8 mouse cellular contexts compared by ENCODE assay signal in the genomic region with DNA sequence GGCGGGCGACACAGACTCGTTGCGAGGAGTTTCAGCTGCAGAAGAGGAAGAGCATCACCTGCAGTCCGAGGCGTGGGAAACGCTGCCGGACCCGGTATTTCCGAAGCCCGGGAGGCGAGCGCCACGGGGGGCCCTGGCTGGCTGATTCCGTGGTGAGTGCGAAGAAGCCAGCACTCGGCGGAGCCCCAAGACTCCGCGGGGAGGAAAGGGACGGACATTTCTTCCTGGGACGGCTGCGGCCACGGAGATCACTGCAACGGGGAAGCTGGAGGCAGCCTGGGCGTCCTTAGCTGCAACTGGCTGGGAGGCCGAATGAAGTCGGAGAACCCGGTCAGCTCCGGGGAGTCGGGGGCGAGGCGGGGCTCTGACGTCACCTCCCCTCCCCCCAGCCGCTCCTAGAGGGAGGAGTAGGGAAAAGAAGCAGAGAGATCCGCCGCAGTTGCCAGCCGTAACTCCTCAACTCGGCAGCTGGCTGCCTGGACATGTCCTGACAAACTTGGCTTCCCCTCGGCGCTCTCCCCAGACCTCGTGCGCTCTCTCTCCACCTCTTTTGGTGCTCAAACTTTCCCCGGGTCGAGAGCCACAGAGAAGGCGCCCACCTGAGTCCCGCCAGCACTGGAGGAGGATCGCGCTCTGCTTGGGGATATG. TPM values are rescaled to one million over a fixed set of nuclear protein-coding genes. Genes with fewer than 3 reads are reported as not detected.
DNase-seq lines count a peak whose midpoint lies in the region; ATAC-seq and TF ChIP-seq lines count a peak whose summit lies in the region.

Gene Fat1, plus strand, starts transcription at position 598 of the 648 bp plus-strand sequence.

- H3K9me3 ChIP-seq in heart, embryonic 10.5 days: no peaks in the 10 kb centered on the region
- H3K9me3 ChIP-seq in kidney, embryonic 14.5 days (ENCODE audit: control insufficient read depth, low read length): no peaks in the 10 kb centered on the region
- no peaks in the 10 kb centered on the region for H3K9me3 ChIP-seq in neural tube, embryonic 11.5 days (ENCODE audit: control insufficient read depth, low read length)

- no peaks in the 10 kb centered on the region; the same call in 1 of the 2 replicates for H3K4me1 ChIP-seq in embryonic fibroblast, embryonic 13.5 days (ENCODE audit: control insufficient read depth, insufficient read depth, low read length)
- H3K4me1 ChIP-seq in heart, embryonic 10.5 days: peaks cover 10% of the 10 kb centered on the region
- H3K4me1 ChIP-seq in kidney, embryonic 14.5 days (ENCODE audit: control insufficient read depth, insufficient read depth, low read length): peaks cover 11% of the 10 kb centered on the region
- peaks cover 3% of the 10 kb centered on the region; the same call in 1 of the 2 replicates for H3K4me1 ChIP-seq in neural tube, embryonic 11.5 days (ENCODE audit: control insufficient read depth, insufficient read depth, low read length)

- peak within 1 kb of the TSS; percentile 99 for H3K27ac ChIP-seq in embryonic fibroblast, embryonic 13.5 days (ENCODE audit: insufficient read depth, low read length)
- H3K27ac ChIP-seq in heart, embryonic 10.5 days: peak within 1 kb of the TSS; percentile 97
- peak within 1 kb of the TSS; percentile 91 for H3K27ac ChIP-seq in kidney, embryonic 14.5 days (ENCODE audit: low read depth, low read length)
- H3K27ac ChIP-seq in neural tube, embryonic 11.5 days (ENCODE audit: low read depth, low read length): peak within 1 kb of the TSS; percentile 36

- no peaks in the 10 kb centered on the region for H3K27me3 ChIP-seq in heart, embryonic 10.5 days (ENCODE audit: insufficient read depth, poor library complexity, severe bottlenecking)
- no peaks in the 10 kb centered on the region; the same call in 1 of the 2 replicates for H3K27me3 ChIP-seq in kidney, embryonic 14.5 days (ENCODE audit: control insufficient read depth, insufficient read depth, low read length)
- H3K27me3 ChIP-seq in neural tube, embryonic 11.5 days (ENCODE audit: control insufficient read depth, insufficient read depth, low read length): no peaks in the 10 kb centered on the region

- under 1% methylated on average over 49 of the region's 49 CpGs for WGBS in heart, embryonic 10.5 days
- WGBS in kidney, embryonic 14.5 days: under 1% methylated on average over 42 of the region's 49 CpGs
- under 1% methylated on average over 49 of the region's 49 CpGs for WGBS in neural tube, embryonic 11.5 days

- peak; percentile 96 for TF ChIP-seq POLR2A in embryonic fibroblast, embryonic 13.5 days (IDR thresholded peaks at IDR 0.05; ENCODE audit: low read depth, low read length)

- peak; percentile 57; the same call in 1 of the 2 replicates for TF ChIP-seq CTCF in embryonic fibroblast, embryonic 13.5 days (IDR thresholded peaks at IDR 0.05; ENCODE audit: borderline replicate concordance, insufficient read depth, low read length)

- peak; percentile 81 for ATAC-seq in kidney, embryonic 14.5 days (ENCODE audit: low FRiP score, low TSS enrichment)
- peak; percentile 63 for ATAC-seq in neural tube, embryonic 11.5 days (ENCODE audit: insufficient read depth, low FRiP score, low TSS enrichment)

- H3K9ac ChIP-seq in kidney, embryonic 14.5 days (ENCODE audit: low read depth, low read length): peak within 1 kb of the TSS; percentile 71
- peak within 1 kb of the TSS; percentile 55 for H3K9ac ChIP-seq in neural tube, embryonic 11.5 days (ENCODE audit: low read length)

- H3K36me3 ChIP-seq in heart, embryonic 10.5 days: no peaks in the 10 kb centered on the region
- no peaks in the 10 kb centered on the region for H3K36me3 ChIP-seq in kidney, embryonic 14.5 days (ENCODE audit: control insufficient read depth, insufficient read depth, low read length)
- no peaks in the 10 kb centered on the region for H3K36me3 ChIP-seq in neural tube, embryonic 11.5 days (ENCODE audit: control insufficient read depth, insufficient read depth, low read length)

- DNase-seq in thymus, postnatal 14 days: peak; percentile 6
- no peak for DNase-seq in thymus, postnatal 10 days (ENCODE audit: low spot score in 2 of 2)
- peak; percentile 95 for DNase-seq in heart, embryonic 10.5 days (ENCODE audit: low spot score)
- DNase-seq in liver: peak; percentile 78
- peak; percentile 92 for DNase-seq in neural tube, embryonic 11.5 days (ENCODE audit: low spot score)
- DNase-seq in thymus, postnatal 4 days: peak; percentile 17

- peak within 1 kb of the TSS; percentile 80 for H3K4me2 ChIP-seq in kidney, embryonic 14.5 days (replicated peaks; ENCODE audit: low read depth, low read length)
- peak within 1 kb of the TSS; percentile 56 for H3K4me2 ChIP-seq in neural tube, embryonic 11.5 days (ENCODE audit: low read depth)

- H3K4me3 ChIP-seq in embryonic fibroblast, embryonic 13.5 days (ENCODE audit: insufficient read depth, low read length): peak within 1 kb of the TSS; percentile 75
- H3K4me3 ChIP-seq in heart, embryonic 10.5 days: peak within 1 kb of the TSS; percentile 80
- peak within 1 kb of the TSS; percentile 81 for H3K4me3 ChIP-seq in kidney, embryonic 14.5 days (ENCODE audit: low read length)
- H3K4me3 ChIP-seq in neural tube, embryonic 11.5 days (ENCODE audit: low read depth, low read length): peak within 1 kb of the TSS; percentile 66

RNA-seq across cellular contexts. Expression of gene Fat1, which starts in this region (rescaled TPM):
- polyA plus RNA-seq in embryonic fibroblast, embryonic 13.5 days (2011; ENCODE audit: insufficient read length, low read depth, missing spikeins): 245 and 297 TPM in 2 replicates
- 16.2 and 18.0 TPM in 2 replicates for polyA plus RNA-seq in heart, embryonic 10.5 days (2016; fragmentation: Nextera tagmentation; extraction: Ambion mirVana)
- 22.2 and 39.7 TPM in 2 replicates for polyA plus RNA-seq in kidney, embryonic 14.5 days (2014; fragmentation: Nextera tagmentation; extraction: Ambion mirVana)
- 23.3 and 23.4 TPM in 2 replicates for polyA plus RNA-seq in neural tube, embryonic 11.5 days (2014; fragmentation: Nextera tagmentation; extraction: Ambion mirVana)

Comparison
In these comparisons a context has a peak if more than half of its experiments do, and no peak if none do; other contexts are left out.
1. DNase-seq: peak in thymus, postnatal 14 days (single experiment), heart, embryonic 10.5 days (single experiment), liver (single experiment), neural tube, embryonic 11.5 days (single experiment) and thymus, postnatal 4 days (single experiment); none in thymus, postnatal 10 days (0 of 2).
2. H3K27ac ChIP-seq: peak in every context shown above with its lines; median percentile 99 in embryonic fibroblast, embryonic 13.5 days; 97 in heart, embryonic 10.5 days; 91 in kidney, embryonic 14.5 days; 36 in neural tube, embryonic 11.5 days.
3. Peak in every context shown above with its lines, with median percentiles within 50 percentile points of each other: H3K4me3 ChIP-seq.